Mouse (Mus musculus): ENCODE data around the gene Slc9a3r1. TPM values are rescaled to one million over a fixed set of nuclear protein-coding genes. Genes with fewer than 3 reads are reported as not detected.

The Slc9a3r1 gene
- total RNA-seq (2014; fragmentation: Nextera tagmentation) (37.4 and 55.9 TPM in 2 replicates), total RNA-seq (2017) (48.2 and 50.3 TPM in 2 replicates)

DNA sequence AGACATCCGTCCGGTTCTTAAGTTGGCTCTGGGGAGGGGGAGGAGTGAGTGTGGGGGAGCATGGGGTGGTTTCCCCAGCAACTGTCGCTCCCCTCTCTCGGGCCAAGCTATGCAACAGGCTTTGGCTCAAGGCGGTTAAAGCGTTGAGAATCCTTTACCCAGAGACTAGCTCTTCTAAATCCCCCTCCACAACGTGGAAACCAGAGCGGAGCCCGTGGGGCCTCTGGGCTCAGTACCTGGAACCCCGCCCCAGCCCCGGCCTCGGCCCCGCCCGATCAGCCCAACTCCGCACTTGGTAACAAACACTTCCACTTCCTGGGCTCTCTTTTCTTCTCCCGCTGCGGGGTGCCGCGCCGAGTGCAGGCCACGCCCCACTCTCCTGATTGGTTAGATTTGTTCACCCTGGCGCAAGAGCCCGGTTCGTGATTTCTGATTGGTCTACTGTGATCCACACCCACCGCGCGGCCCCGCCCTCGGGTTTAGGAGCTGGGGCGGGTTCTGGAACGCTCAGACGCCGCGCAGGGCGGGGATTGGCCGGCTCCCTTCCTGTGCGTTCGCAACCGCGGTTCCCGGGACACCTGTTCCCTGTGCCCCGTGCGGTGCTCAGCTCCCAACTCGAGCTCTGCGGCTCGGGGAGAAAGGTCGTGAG, at the start of gene Slc9a3r1:
Gene Slc9a3r1 (plus strand): TSS at position 510 of the 649 bp plus-strand sequence.
- ATAC-seq (replicated peaks; ENCODE audit: poor library complexity, severe bottlenecking) = peak; percentile 78

DNA sequence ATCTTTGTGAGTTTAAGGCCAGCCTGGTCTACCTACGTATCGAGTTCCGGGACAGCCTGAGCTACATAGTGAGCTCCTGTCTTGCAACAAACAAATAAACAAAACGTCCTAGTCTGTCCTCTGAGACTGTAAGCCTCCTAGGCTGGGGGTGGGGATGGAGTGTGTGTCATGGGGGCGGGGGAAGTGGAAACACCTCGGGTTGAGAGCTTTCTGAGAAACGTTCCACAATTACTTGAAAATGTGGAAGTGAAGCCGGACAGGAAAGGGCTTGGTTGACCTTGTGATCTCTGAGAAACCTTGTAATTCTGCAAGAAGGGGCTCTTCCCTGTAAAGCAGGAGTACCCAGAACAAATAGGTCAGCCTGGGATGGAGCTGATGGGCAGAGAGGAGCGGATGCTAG, 43.7 kb upstream of the Slc9a3r1 start:
- ATAC-seq (replicated peaks; ENCODE audit: poor library complexity, severe bottlenecking) = peak; percentile 86

DNA sequence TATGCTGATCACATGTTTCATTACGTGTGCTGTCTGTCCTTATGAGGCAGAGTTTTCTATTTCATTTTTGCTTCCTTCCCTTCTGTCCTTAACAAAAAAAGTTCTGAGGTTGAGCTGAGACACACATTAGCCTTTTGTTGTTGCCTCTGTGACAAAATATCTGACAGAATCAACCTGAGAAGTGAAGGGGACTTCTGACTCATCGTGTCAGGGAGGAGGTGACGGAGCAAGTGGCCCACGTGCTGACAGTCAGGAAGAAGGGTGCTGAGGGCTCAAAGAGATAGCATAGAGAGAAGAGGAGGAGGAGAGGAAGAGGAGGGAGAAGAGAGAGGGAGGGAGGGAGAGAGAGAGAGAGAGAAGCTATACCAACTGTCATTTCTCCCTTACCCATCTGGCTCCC, 34.7 kb upstream of the Slc9a3r1 start:
- no peak for ATAC-seq (replicated peaks; ENCODE audit: poor library complexity, severe bottlenecking)

DNA sequence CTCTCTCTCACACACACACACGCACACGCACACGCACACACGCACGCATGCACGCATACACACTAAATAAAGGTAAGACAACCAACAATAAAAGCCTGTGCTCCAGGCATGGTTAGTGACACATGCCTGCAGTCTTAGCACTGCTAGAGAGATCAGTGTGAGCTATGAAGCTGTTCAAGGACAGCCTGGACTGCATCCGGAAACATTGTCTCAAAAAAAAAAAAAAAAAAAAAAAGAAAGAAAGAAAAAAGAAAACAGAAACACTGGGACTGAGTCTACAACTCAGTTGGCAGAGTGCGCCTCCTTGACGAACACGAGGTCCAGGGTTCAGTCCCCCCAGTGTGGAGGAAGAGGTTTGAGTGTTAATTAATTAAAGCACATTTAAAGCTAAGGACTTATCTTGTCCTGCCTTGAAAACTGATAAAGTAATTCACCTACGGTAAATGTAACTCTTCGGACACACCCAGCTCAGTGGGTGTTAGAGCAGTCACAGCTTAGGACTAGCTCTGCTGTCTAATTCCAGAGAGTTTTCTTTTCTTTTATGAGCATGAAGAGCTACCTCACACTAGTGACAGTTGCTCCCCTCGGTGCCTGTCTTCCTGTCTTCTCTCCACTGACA, 33.5 kb upstream of the Slc9a3r1 start:
- no peak for ATAC-seq (replicated peaks; ENCODE audit: poor library complexity, severe bottlenecking)

- ATAC-seq (replicated peaks; ENCODE audit: poor library complexity, severe bottlenecking) = no peak
Observed at GRCm38 (mm10) chr11:115131768-115132381, 31.3 kb upstream of the Slc9a3r1 start.

DNA sequence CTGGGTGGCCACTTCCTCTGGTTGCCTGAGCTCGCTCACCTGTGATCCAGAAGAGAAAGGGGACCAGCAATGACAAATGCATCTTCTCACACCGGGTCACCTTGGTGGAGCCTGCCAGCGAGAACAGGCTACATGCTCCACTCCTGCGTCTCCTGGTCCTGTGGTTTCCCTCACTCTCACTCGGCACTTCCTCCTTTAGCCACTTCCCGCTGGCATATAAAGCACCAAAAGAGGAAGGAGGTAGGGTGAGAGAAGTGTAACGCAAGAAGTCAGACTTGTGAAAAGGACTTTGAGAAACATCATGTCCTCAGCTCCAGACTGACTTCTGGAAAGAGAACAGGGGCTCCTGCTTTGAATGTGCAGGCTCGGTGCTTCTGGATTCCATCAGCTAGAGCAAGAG, 29.3 kb upstream of the Slc9a3r1 start, which contains the start of gene Cd300lf:
Gene Cd300lf (minus strand): TSS at position 193 of the 400 bp plus-strand sequence.
- ATAC-seq (replicated peaks; ENCODE audit: poor library complexity, severe bottlenecking) = peak; percentile 98

GRCm38 (mm10) chr11:115138597-115139262, 24.4 kb upstream of the Slc9a3r1 start:
- peak; percentile 87 for ATAC-seq (replicated peaks; ENCODE audit: poor library complexity, severe bottlenecking)

DNA sequence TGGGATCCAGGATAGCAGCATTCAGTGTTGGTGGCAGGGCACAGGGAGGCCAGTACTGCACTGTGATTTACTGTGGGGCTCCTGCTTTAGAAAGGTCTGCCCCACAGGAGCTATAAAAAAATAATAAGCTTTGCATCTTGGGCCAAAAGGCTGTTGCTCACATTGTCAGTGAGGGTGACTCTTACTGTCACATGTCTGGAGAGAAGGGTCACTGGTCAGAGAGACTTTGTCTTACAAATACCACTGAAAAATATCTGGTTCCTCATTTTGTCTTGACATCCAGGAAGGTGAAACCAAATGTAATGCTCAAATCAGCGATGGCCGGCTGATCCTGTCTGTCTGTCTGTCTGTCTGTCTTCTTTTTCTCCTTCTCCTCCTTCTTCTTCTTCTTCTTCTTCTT, 21.2 kb upstream of the Slc9a3r1 start:
- peak; percentile 72 for ATAC-seq (replicated peaks; ENCODE audit: poor library complexity, severe bottlenecking)

DNA sequence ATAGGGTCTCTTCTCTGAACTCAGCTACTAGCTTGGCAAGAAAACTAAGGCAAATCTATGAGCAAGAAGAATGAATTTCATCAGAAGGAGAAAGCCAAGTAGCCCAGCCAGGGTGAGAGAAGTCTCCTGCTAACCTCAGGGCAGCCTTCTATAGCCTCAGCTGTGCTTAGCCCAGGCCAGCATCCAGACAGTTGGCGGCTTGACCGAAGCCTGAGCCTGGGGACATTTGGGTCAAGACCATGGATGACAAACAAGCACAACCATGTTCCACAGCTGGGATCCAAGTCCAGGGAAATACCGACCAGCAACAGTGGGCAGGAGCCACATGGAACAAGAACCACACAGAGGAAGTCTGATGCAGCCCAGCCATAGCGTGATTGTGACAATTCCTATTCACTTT, 15.3 kb upstream of the Slc9a3r1 start:
- ATAC-seq (replicated peaks; ENCODE audit: poor library complexity, severe bottlenecking) = no peak

DNA sequence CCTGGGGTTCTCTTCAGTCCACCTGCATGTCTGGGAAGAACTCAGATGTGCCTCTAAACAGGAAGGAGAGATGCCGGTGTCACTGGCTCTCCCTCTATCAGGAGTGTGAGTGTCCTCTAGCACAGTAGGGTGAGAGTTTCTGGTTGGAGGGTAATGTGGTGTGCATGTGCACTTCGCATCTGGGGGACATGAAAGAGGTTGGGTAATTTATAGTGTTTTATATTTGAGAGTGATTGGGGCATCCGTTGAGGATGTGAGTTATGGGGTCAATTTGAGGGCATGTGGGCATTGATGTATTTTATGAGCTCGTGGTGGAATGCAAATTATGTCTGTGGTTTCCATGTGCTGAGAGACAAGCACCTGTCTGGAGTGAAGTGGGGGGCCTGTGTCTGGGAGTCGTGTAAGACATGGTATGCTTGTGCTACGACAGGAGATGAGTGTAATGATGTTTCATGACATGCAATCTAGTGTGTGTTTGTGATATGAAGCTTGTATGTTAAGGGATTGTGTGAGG, 12.3 kb upstream of the Slc9a3r1 start:
- no peak for ATAC-seq (replicated peaks; ENCODE audit: poor library complexity, severe bottlenecking)

DNA sequence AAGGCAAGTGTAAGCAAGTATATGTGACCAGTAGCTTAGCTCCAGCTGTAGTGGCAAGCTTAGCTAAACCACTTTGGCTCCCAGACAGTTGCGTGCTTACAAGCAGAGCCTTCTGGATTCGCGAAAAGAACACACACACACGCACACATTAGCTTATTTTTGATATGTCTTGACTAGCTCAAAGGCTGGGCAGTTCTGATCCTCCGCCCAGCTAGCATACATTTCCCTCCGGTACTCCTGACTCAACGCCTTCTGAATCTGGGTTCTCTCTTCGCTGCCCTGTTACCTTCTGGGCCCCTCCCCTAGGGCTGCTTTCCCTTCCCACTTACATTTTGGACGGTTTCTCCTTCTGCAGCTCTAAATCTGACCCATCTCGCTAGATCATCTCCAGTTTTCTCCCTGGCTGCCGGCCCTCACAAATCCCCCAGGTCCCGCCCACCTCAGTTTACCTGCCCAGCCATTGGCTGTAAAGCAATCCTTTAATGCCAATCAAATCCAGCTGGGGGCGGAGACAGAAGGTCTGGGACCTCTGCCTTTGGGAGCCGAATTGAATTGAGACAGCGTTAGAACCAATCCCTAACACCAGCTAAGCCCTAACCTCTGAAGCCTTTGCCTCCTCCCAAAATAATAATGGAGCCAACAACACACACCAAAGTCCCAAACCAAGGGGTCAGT, 11.2 kb upstream of the Slc9a3r1 start:
- ATAC-seq (replicated peaks; ENCODE audit: poor library complexity, severe bottlenecking) = no peak

DNA sequence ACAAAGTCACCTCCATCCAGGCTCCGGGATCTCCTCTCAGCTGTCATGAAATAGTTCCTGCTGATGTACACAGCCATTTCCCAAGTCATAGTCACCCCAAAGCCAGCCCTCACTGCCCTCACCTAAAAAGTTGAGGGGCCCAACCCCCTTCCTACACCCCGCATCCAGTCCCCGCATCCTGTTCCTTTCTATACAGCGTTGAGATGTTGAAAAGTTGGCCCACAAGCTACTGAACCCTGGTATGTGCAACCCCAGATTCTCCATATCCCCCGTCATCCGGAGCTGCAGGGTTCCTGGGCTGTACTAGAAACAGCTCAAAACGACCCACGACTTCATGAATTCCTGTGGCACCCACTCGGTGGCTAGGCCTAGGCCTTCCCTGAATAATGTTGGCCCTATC, 10.1 kb upstream of the Slc9a3r1 start:
- no peak for ATAC-seq (replicated peaks; ENCODE audit: poor library complexity, severe bottlenecking)

- ATAC-seq (replicated peaks; ENCODE audit: poor library complexity, severe bottlenecking) = peak; percentile 87
Observed at GRCm38 (mm10) chr11:115153699-115154292, 9.3 kb upstream of the Slc9a3r1 start.

GRCm38 (mm10) chr11:115155053-115155634, 8.0 kb upstream of the Slc9a3r1 start:
- ATAC-seq (replicated peaks; ENCODE audit: poor library complexity, severe bottlenecking) = no peak

DNA sequence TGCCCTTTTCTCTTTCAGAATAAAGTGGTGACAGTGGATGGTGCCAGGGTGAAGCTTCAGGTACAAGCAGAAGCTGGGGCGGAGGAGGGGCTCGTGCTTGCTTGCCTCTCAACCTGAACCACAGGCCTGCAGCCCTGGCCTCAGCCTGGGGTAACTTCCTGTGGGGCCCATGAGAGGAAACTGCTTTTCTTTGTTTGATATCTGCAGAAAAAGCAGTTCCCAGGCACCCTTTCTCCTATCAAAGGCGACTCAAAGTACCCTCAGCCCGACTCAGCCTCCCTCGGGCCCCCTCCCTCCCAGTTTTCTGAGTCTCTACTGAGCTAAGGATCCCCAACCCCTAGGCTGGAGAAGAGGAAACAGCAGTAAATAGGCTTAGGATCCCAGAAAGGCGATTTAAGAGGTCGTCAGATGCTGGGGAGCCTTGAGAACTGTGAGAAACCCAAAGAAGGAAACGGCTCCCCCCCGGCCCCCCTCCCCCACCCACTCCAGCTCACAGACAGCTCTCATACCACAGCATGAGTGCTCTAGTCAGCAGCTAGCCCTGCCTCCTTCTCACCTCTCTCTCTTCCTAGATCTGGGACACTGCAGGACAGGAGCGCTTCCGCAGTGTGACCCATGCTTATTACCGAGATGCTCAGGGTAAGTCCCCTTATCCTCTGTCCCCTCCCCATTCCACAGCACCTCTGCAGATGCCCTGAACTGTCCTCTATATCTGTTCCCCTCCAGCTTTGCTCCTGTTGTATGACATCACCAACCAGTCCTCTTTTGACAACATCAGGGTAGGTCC, 5.0 kb upstream of the Slc9a3r1 start:
- peak; percentile 14; the same call in 1 of the 2 replicates for ATAC-seq (replicated peaks; ENCODE audit: poor library complexity, severe bottlenecking)

GRCm38 (mm10) chr11:115160016-115160797, 2.9 kb upstream of the Slc9a3r1 start:
- ATAC-seq (replicated peaks; ENCODE audit: poor library complexity, severe bottlenecking) = no peak

- 0 out of 2 replicates have a peak, but pooled peaks have one; percentile 15 for ATAC-seq (replicated peaks; ENCODE audit: poor library complexity, severe bottlenecking)
Observed at GRCm38 (mm10) chr11:115160883-115161577, 2.1 kb upstream of the Slc9a3r1 start.

All from granulocyte monocyte progenitor cell, adult 5-6 weeks (primary cell).